Mouse (Mus musculus) heart, postnatal 4 days (tissue): ENCODE measurements at regions not wholly inside any gene's neighbourhood (a gene's known extent, or its start where the extent isn't known, plus 50 kb on each side); places are given as distances from the start of the nearest gene placed in this dataset.

Experiments
- DNase-seq: peaks from one replicate; pipeline ENCODE4 v3.0.0; 2021

DNA sequence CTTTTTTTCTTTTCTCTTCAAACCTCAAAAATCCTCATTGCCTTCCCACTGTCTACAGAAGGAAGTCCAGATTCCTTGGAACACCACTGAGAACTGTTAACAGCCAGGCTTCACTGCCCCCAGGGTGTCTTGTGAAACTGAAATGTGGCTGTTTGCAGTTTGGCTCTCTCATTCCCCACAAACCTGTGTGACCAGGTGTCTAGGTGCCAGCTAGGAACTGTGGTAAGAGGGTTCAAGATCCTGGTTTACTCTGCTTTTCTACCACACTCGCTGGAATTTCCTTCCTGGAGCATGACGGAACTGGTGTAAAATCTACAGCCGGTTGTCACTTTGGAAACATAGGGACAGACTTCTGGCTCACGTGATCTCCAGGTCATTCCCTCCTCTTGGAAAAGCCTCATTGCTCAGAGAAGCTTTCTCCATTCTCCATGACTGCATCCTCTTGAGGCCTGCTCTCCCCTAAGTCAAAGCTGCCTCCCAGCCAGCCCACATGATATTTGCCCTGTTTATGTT lies 660.2 kb downstream of the Zfp706 start:
- no peak for DNase-seq

DNA sequence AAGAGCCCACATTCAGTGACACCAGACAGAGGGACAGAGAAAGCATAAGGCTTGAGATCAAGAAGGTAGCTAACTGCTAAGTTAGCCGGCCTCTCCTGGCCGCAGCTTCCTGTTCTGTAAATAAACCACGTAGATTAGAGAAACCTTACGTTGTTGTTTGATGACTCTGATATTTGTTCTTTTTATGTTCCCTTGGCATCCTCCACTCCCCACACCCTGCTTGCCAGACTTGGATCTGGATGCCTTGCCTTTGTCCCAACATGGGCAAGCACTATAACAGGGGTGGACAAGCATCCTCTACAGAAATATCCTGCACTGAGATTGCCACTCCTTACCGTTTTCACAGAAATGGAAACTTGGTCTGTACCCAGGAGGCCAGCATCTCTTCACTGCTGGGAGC lies 661.4 kb downstream of the Zfp706 start:
- no peak for DNase-seq

DNA sequence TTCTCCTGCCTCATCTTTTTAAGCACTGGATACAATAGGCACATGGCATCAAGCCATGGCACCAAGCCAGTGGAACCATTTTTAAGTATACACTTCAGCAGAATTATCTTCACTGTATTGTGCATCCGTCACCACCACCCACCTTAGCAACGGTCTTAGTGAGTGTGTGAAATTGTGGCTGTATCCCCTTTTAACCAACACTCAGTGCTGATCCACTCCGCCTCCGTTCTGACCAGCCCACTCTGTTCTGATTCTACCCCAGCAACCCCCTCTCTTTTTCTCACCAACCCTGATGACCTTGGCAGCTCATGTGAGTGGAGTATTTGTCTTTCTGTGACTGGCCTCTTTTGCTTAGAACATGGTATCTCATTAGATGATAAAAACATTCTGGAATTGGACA lies 662.2 kb downstream of the Zfp706 start:
- peak; percentile 57 for DNase-seq

DNA sequence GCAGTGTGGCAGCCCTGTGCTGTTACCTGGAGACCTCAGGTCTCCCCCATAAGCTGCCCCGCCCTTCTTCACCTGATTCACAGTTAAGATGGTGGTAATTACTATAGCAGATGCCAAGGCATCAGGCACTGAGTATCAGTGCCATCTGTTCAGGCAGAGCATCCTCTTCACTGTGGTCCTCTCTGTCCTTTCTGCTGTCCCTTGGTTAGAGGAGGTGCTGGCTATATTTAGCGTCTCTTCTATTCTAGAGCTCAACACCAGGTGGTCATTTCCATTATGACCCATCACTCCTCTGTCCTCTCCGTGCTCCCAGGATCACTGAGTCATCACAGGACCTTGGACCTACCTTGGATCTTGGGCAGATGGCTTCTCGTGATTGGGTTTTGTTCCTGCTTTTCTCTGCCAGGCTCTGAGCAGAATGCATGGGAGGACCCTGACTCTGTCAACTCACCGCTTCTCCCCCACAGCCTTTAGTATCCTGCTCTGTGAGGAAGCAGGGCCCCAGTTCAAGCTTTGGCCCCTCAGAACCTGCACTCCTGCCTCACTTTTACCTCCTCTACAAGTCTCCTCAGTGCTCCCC lies 667.5 kb downstream of the Zfp706 start:
- no peak for DNase-seq

DNA sequence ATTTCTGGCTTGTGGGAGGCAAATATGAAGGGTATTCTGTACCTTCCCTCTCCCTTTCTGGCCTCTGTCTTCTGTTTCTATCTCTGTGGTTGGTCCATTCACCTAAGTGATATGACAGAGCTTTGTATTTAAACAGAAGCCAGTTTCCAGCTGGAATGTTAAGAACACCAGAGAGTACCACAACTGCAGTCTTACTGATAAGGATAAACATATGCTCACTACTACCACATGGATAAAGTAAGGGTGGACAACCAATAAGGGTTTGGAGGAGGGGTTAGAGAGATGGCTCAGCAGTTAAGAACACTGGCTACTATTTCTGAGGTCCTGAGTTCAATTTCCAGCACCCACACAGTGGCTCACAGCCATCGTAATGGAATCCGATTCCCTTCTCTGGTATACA lies 668.8 kb downstream of the Zfp706 start:
- no peak for DNase-seq

DNA sequence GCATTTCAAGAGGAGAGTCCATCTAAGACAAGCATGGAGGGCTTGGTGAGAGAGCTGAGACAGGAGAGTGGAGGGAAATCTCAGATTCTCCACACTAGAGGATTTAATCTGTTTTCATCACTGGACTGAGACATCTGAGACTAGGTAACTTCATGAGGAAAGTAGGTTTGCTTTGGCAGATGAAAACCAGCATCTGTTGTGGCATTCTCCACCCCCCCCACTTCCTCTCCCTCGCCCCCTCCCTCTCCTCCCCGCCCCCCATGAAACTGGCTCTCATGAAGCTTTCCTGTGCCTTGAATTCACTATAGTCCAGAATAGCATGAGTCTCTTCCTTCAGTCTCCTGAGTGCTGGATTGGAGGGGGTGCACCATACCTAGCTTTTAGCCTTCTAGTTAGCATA lies 670.7 kb downstream of the Zfp706 start:
- DNase-seq, result no peak

DNA sequence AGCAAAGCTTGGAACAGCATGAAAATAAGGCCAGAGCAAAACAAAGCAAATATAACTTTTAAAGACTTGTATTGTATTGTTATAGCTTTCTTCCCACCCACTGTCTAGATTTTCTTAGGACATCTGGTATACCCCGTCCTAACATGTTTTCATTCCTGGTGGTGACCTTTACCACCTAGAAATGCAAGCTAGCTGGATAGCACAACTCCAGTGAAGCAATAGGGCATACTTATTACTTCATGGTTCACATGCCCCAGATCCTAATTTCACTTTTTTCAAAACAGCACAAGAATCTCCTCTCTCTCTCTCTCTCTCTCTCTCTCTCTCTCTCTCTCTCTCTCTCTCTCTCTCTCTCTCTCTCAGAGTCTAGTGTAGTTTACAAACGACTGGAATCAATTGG lies 672.5 kb downstream of the Zfp706 start:
- no peak for DNase-seq

DNA sequence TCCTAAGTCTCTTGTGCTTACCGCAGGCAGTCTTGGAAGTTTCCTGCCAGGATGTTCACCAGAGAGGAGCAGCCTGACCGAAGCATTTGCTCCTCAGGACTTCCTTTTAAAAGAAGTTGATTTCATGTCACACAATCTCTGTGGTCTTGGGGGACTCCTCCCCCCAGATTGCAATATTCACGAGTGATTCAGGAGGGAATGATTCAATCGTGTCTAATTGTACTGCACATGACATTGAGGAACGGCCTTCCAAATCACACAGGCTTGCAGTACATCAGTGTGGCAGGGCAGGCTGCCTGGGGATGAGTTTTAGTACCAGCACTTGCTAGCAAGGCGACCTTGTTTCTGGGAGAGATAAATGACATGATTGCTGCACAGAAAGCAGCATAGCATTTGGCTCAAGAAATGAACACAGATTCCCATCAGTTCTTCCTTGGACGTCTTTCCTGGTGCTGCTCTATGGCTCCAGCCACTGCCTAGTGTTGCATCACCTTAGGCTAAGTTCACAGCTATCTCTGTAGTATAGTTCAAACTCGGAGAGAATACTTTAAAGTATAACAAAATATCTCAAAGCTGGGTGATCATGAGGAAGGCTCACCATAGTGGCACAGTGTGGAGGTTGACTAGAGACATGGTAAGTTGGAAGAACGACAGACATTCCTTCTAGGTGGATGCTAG lies 673.0 kb downstream of the Zfp706 start:
- no peak for DNase-seq

DNA sequence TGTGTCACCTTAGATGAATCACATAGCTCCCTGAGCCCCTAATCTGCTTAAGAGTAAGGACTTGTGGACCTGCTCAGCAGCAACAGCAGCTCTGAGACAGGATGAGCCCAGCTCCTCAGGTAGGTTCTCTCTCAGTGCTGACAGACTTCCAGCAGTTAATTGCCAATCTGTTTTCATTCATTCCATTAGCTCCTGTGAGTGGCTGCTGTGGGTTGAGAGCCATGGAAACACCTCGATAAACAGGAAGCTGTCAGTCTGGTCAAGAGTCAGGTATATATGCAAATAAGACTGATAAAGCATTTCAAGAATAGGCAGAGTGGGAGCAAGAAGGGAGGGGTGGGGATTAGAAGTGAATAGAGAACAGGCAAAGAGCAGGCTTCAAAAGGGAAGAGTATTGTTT lies 673.7 kb downstream of the Zfp706 start:
- no peak for DNase-seq

DNA sequence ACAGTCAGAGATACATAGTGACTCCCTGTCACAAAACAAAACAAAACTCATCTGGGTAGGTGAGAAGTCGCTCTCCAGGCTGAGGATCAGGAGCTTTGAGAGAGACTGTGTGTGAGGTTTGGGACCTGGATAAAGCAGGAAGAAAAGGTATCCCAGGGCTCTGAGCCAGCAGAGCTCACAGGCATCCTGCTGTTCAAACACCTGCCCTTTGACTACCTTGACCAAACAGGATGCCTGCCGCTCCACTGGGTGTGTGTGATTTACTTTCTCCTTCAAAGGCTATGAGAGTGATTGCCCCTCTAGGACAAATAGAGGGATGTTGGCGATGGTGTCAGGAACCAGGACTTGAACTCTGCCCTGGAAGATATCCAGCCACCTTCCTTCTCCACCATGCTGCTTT lies 674.3 kb downstream of the Zfp706 start:
- no peak for DNase-seq
